Mouse (Mus musculus) cerebellum, adult 2 months (tissue): Measurements from ENCODE around the gene Ccl6.

Source experiments
- CTCF ChIP-seq: fragments of 200-500 bp; IDR thresholded peaks from 2 replicates; pipeline ENCODE4 v1.5.1; 2011; ENCODE audit warnings: low read depth, mild to moderate bottlenecking, control low read depth, low read length, moderate library complexity, borderline replicate concordance; ENCODE audit not compliant: insufficient read depth
- POLR2A ChIP-seq: fragments of 200-500 bp; IDR thresholded peaks from 2 replicates; pipeline ENCODE4 v1.6.1; 2011; ENCODE audit warnings: low read length, control low read depth, borderline replicate concordance; ENCODE audit not compliant: insufficient read depth

- TF ChIP-seq CTCF (no peak), POLR2A (no peak)
Measured at GRCm38 (mm10) chr11:83600576-83600975, 7.7 kb upstream of the Ccl6 start.
